Mouse (Mus musculus) midbrain, postnatal 0 days (tissue): ENCODE measurements at regions not wholly inside any gene's neighbourhood (a gene's known extent, or its start where the extent isn't known, plus 50 kb on each side); places are given as distances from the start of the nearest gene placed in this dataset.

ENCODE experiments used
- ATAC-seq: fragments of 200-750 bp; cut with Nextera tagmentation; 2 replicates; pipeline ENCODE4 v1.8.0; 2017; ENCODE audit warnings: moderate number of reproducible peaks, mild to moderate bottlenecking, moderate TSS enrichment, moderate library complexity; ENCODE audit not compliant: low FRiP score
- DNase-seq: peaks from one replicate; pipeline ENCODE4 v3.0.0-alpha.2; 2015; ENCODE audit warnings: low spot score
- H3K27ac ChIP-seq: fragments of 300-500 bp; sonication (generic); 2 replicates; pipeline ENCODE4 v1.5.1; 2014; ENCODE audit warnings: low read depth, mild to moderate bottlenecking, low read length, mixed read lengths
- H3K27me3 ChIP-seq: fragments of 300-500 bp; sonication (generic); 2 replicates; pipeline ENCODE4 v1.6.1; 2014; ENCODE audit warnings: low read length, control low read depth, mixed read lengths; ENCODE audit not compliant: insufficient read depth
- H3K36me3 ChIP-seq: fragments of 300-500 bp; sonication (generic); 2 replicates; pipeline ENCODE4 v1.6.1; 2014; ENCODE audit warnings: low read length, control low read depth, mixed read lengths; ENCODE audit not compliant: insufficient read depth
- H3K4me1 ChIP-seq: fragments of 300-500 bp; sonication (generic); 2 replicates; pipeline ENCODE4 v1.6.1; 2014; ENCODE audit warnings: mild to moderate bottlenecking, control low read depth, antibody characterized with exemption, low read length, mixed read lengths; ENCODE audit not compliant: insufficient read depth
- H3K4me2 ChIP-seq: fragments of 300-500 bp; sonication (generic); 2 replicates; pipeline ENCODE4 v1.6.1; 2014; ENCODE audit warnings: low read depth, mild to moderate bottlenecking, low read length, mixed read lengths; ENCODE audit not compliant: poor library complexity, severe bottlenecking
- H3K4me3 ChIP-seq: fragments of 300-500 bp; sonication (generic); 2 replicates; pipeline ENCODE4 v1.5.1; 2014; ENCODE audit warnings: low read depth, mild to moderate bottlenecking, low read length, moderate library complexity
- H3K9ac ChIP-seq: fragments of 300-500 bp; sonication (generic); replicated peaks from 2 replicates; pipeline ENCODE4 v1.6.1; 2014; ENCODE audit warnings: mild to moderate bottlenecking, low read length, moderate library complexity, mixed read lengths; ENCODE audit not compliant: poor library complexity, severe bottlenecking
- H3K9me3 ChIP-seq: fragments of 300-500 bp; sonication (generic); 2 replicates; pipeline ENCODE4 v1.6.1; 2016; ENCODE audit warnings: low read length, control low read depth
- CTCF ChIP-seq: IDR thresholded peaks from 2 replicates; pipeline ENCODE4 v1.5.1; 2016; ENCODE audit warnings: antibody characterized with exemption, mild to moderate bottlenecking
- WGBS: fragments of 180-500 bp; shearing (Covaris S2); extraction: QIAGEN DNeasy Blood & Tissue Kit; methylation state at CpG from one replicate; pipeline ENCODE4 v1.1.7; 2014; 5-methylcytosine and 5-hydroxymethylcytosine counted together

GRCm38 (mm10) chr7:115170439-115170838 is 426.9 kb downstream of the Insc start:
- DNase-seq (peak; percentile 72), ATAC-seq (peak; percentile 72; the same call in 1 of the 2 replicates)
- 0 out of 2 replicates have a peak overlapping the region, but pooled peaks have one; percentile 6 for H3K4me2 ChIP-seq
- H3K27ac ChIP-seq: no peak overlapping the region
- WGBS: 41% methylated on average over 9 of the region's 9 CpGs
- H3K4me1 ChIP-seq: no peaks in the 10 kb centered on the region
- no peaks in the 10 kb centered on the region for H3K27me3 ChIP-seq
- H3K36me3 ChIP-seq: no peaks in the 10 kb centered on the region
- no peaks in the 10 kb centered on the region for H3K9me3 ChIP-seq
- TF ChIP-seq CTCF: no peak
- H3K9ac ChIP-seq: no peak overlapping the region
- no peak overlapping the region for H3K4me3 ChIP-seq

DNA sequence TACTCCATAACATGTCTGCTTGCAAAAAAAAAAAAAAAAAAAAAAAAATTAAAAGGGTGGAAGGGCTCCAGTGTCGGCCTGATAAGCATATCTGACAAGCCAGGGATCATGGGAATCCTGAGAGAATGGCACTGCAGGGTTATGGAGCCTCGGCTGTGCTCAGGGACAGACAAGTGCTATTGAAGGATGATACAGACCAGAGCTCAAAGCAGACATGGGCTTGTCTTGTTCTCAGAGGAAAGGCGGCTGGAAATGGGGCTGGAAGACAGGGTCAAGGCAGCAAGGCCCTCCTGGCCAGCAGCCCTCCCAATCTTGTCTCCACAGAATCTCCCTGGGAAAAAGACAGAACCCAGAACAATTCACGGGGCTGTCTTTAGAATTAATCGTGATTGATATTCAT is 449.0 kb downstream of the Insc start:
- Histone ChIP-seq H3K9ac (no peak overlapping the region), H3K4me1 (peaks cover 10% of the 10 kb centered on the region; the same call in 1 of the 2 replicates), H3K9me3 (no peaks in the 10 kb centered on the region), H3K4me2 (no peak overlapping the region), H3K27ac (no peak overlapping the region), H3K36me3 (no peaks in the 10 kb centered on the region), H3K27me3 (no peaks in the 10 kb centered on the region), H3K4me3 (no peak overlapping the region)
- DNase-seq: no peak
- ATAC-seq: no peak
- TF ChIP-seq CTCF: no peak
- WGBS: 48% methylated on average over 5 of the region's 5 CpGs

DNA sequence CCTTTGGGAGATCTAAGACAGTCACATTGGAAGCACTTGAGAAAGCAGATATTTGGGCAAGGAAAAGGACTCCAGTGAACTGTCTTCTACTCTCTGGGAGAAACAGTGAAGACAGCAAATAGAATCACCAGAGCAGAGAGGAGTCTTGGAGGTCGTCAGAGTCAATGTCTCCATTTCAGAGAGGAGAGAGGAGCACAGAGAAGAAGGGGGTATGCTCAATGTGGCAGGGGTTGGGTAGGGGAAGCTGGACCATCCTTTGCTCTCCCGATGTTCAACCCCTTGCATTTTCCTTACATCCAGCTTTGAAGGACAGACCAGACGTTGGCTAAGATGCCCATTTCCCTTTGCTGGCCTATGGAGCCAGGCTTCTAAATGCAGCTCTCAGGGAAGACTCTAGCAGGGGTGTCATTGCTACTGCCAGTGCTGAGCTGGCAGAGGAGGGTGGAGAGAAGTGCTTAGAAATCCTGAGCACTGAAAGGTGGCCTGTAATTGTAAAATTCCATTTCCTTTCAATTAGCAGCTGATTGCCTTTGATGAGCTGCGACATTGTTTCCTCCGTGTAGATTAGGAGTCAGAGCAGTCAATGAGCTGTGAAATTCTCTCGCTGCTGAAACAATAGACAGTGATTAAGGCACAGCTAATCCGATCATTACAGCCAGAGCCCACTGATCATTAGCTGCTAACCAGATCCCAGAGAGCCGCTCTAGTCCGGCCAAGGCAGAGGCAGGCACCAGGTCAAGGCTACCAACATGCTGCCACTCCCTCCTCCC is 449.7 kb downstream of the Insc start:
- H3K27ac ChIP-seq: no peak overlapping the region
- DNase-seq: peak; percentile 65
- no peak for ATAC-seq

DNA sequence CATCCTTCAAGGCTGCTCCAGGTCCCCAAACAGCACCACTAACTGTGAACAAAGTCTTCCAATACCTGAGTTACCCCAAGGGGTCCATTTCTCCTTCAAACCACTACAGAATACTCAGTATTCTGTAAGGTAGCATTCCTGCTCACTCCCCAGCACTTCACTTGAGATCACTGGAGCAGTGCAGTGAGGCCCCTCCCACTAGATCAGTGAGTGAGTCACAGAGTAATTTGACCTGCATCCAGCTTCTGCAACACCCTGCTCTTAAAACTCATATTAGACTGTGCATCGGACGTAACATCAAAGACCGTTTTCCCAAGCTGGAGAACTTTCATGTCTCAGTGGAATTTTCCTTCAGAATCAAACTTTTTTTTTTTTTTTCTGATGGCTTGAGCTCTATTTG is 461.4 kb downstream of the Insc start:
- TF ChIP-seq CTCF: no peak
- no peaks in the 10 kb centered on the region for H3K36me3 ChIP-seq
- no peak overlapping the region for H3K27ac ChIP-seq
- no peaks in the 10 kb centered on the region for H3K4me1 ChIP-seq
- ATAC-seq (no peak), DNase-seq (no peak)
- no peaks in the 10 kb centered on the region for H3K27me3 ChIP-seq
- no peak overlapping the region for H3K9ac ChIP-seq
- WGBS: 64% methylated on average over 3 of the region's 3 CpGs
- H3K9me3 ChIP-seq: no peaks in the 10 kb centered on the region
- H3K4me3 ChIP-seq: no peak overlapping the region
- H3K4me2 ChIP-seq: no peak overlapping the region

More for the DNA sequence above, 449.7 kb downstream of the Insc start:
- Histone ChIP-seq H3K4me3 (no peak overlapping the region), H3K9ac (no peak overlapping the region), H3K9me3 (no peaks in the 10 kb centered on the region), H3K36me3 (no peaks in the 10 kb centered on the region), H3K4me1 (peaks cover 10% of the 10 kb centered on the region; the same call in 1 of the 2 replicates), H3K27me3 (no peaks in the 10 kb centered on the region), H3K4me2 (no peak overlapping the region)
- no peak for TF ChIP-seq CTCF
- WGBS: 18% methylated on average over 9 of the region's 9 CpGs

GRCm38 (mm10) chr7:115206479-115207134 is 463.1 kb downstream of the Insc start:
- Histone ChIP-seq H3K27ac (no peak overlapping the region), H3K9me3 (no peaks in the 10 kb centered on the region), H3K4me2 (no peak overlapping the region), H3K36me3 (no peaks in the 10 kb centered on the region), H3K9ac (no peak overlapping the region), H3K27me3 (no peaks in the 10 kb centered on the region), H3K4me3 (no peak overlapping the region), H3K4me1 (no peaks in the 10 kb centered on the region)
- no peak for DNase-seq
- no peak for TF ChIP-seq CTCF
- WGBS: 77% methylated on average over 9 of the region's 9 CpGs
- ATAC-seq: no peak

- no peak overlapping the region for H3K9ac ChIP-seq
- H3K9me3 ChIP-seq: no peaks in the 10 kb centered on the region
- TF ChIP-seq CTCF: no peak
- no peak overlapping the region for H3K4me3 ChIP-seq
- no peaks in the 10 kb centered on the region for H3K4me1 ChIP-seq
- DNase-seq (no peak), ATAC-seq (no peak)
- no peak overlapping the region for H3K27ac ChIP-seq
- H3K27me3 ChIP-seq: no peaks in the 10 kb centered on the region
- no peaks in the 10 kb centered on the region for H3K36me3 ChIP-seq
- no peak overlapping the region for H3K4me2 ChIP-seq
- 83% methylated on average over 7 of the region's 7 CpGs for WGBS
Observed at GRCm38 (mm10) chr7:115208781-115209180, 465.3 kb downstream of the Insc start.
